Mouse (Mus musculus) myocyte (in vitro differentiated cells): ENCODE data around the gene Antxrl.

Source experiments
- CEBPB ChIP-seq: IDR thresholded peaks from 2 replicates; pipeline ENCODE4 v1.6.1; 2011; ENCODE audit warnings: mild to moderate bottlenecking, moderate library complexity; ENCODE audit not compliant: poor library complexity, insufficient read depth, severe bottlenecking
- E2F4 ChIP-seq: IDR thresholded peaks from one replicate; pipeline ENCODE4 v1.6.1; 2011; ENCODE audit warnings: mild to moderate bottlenecking, control low read depth, moderate library complexity; ENCODE audit not compliant: insufficient read depth
- MAX ChIP-seq: IDR thresholded peaks from one replicate; pipeline ENCODE4 v1.6.1; 2011; ENCODE audit warnings: low read depth, mild to moderate bottlenecking, control low read depth
- MYOD1 ChIP-seq, 3 experiments: IDR thresholded peaks; one replicate each; pipeline ENCODE4 v1.6.1; 2011; ENCODE audit warnings: control low read depth in 2 of 3, low read depth in 2 of 3, mild to moderate bottlenecking in 2 of 3, moderate library complexity in 1 of 3; ENCODE audit not compliant: insufficient read length in 2 of 3, control insufficient read depth in 1 of 3
- POLR2A ChIP-seq: IDR thresholded peaks from one replicate; pipeline ENCODE4 v1.6.1; 2011; ENCODE audit warnings: low read depth, mild to moderate bottlenecking, control low read depth, moderate library complexity; ENCODE audit not compliant: insufficient read length
- POLR2AphosphoS2 ChIP-seq: IDR thresholded peaks from one replicate; pipeline ENCODE4 v1.6.1; 2011; ENCODE audit warnings: low read depth, control low read depth; ENCODE audit not compliant: insufficient read length
- SRF ChIP-seq: IDR thresholded peaks from one replicate; pipeline ENCODE4 v1.6.1; 2011; ENCODE audit warnings: low read depth; ENCODE audit not compliant: control insufficient read depth, insufficient read length
- TCF12 ChIP-seq: IDR thresholded peaks from one replicate; pipeline ENCODE4 v1.6.1; 2011; ENCODE audit warnings: mild to moderate bottlenecking, control low read depth; ENCODE audit not compliant: poor library complexity, insufficient read depth, severe bottlenecking
- TCF3 ChIP-seq: IDR thresholded peaks from one replicate; pipeline ENCODE4 v1.6.1; 2011; ENCODE audit warnings: low read depth, control low read depth; ENCODE audit not compliant: insufficient read length
- USF1 ChIP-seq: IDR thresholded peaks from one replicate; pipeline ENCODE4 v1.6.1; 2011; ENCODE audit warnings: low read depth, mild to moderate bottlenecking, control low read depth, moderate library complexity

GRCm38 (mm10) chr14:34106389-34107062, 54.0 kb downstream of the Antxrl start:
- no peak for TF ChIP-seq MYOD1 (IDR thresholded peaks at IDR 0.05; ENCODE audit: control insufficient read depth in 1 of 3, insufficient read length in 2 of 3, low read depth in 2 of 3)
- no peak for TF ChIP-seq POLR2A
- TF ChIP-seq MAX: no peak
- TF ChIP-seq POLR2AphosphoS2: no peak
- no peak for TF ChIP-seq USF1
- TF ChIP-seq E2F4: no peak
- TF ChIP-seq SRF: no peak
- TF ChIP-seq TCF3: no peak
- no peak for TF ChIP-seq CEBPB
- no peak for TF ChIP-seq TCF12
